15 mouse cellular contexts compared by ENCODE assay signal in genomic region chr7:34915555-34915954, GRCm38 (mm10).
"Had no signal": no experiment of that assay in that cellular context is flagged by ENCODE, and none has a peak within 500 bp of the region (broad histone marks: within the 10 kb centered on the region; RNA-seq: fewer than 3 reads in every experiment).

No protein-coding gene starts in this region.

- H3K36me3 ChIP-seq: limb, embryonic 12.5 days; liver, embryonic 15.5 days; midbrain, embryonic 10.5 days; midbrain, embryonic 15.5 days; neural tube, embryonic 13.5 days had no signal

- H3K9ac ChIP-seq: limb, embryonic 12.5 days; liver, embryonic 15.5 days; midbrain, embryonic 15.5 days; neural tube, embryonic 13.5 days had no signal

- H3K9me3 ChIP-seq: limb, embryonic 12.5 days; liver, embryonic 15.5 days; midbrain, embryonic 10.5 days; midbrain, embryonic 15.5 days; neural tube, embryonic 13.5 days had no signal

- DNase-seq: lung, adult 2 months; lung, postnatal 10 days; lung, postnatal 4 days; retina, postnatal 1 day; right cerebral cortex, postnatal 14 days; thymus, postnatal 4 days had no signal

- ATAC-seq: hindbrain, postnatal 0 days; midbrain, embryonic 15.5 days had no signal

- H3K27me3 ChIP-seq: midbrain, embryonic 15.5 days had no signal

- H3K4me3 ChIP-seq: layer of hippocampus, adult 2 months; limb, embryonic 12.5 days; liver, embryonic 15.5 days; midbrain, embryonic 10.5 days; midbrain, embryonic 15.5 days; neural tube, embryonic 13.5 days had no signal

- H3K27ac ChIP-seq: hindbrain, postnatal 0 days; kidney, postnatal 0 days; layer of hippocampus, adult 2 months; limb, embryonic 12.5 days; liver, embryonic 15.5 days; midbrain, embryonic 10.5 days; midbrain, embryonic 15.5 days; neural tube, embryonic 13.5 days had no signal

- H3K4me2 ChIP-seq: limb, embryonic 12.5 days; liver, embryonic 11.5 days; liver, embryonic 15.5 days; midbrain, embryonic 15.5 days; neural tube, embryonic 13.5 days had no signal
